Mouse (Mus musculus): ENCODE results near the gene Anapc2. TPM values are rescaled to one million over a fixed set of nuclear protein-coding genes. Genes with fewer than 3 reads are reported as not detected.

Anapc2 gene
- polyA plus RNA-seq, 1 experiment from 2014 or later, result 128 TPM

- peaks cover 14% of the 10 kb centered on the region for H3K27me3 ChIP-seq (ENCODE audit: control insufficient read depth, insufficient read depth, low read length)
- no peak overlapping the region for H3K4me2 ChIP-seq (ENCODE audit: low read depth)
- no peak overlapping the region for H3K4me3 ChIP-seq (ENCODE audit: low read depth, low read length)
- H3K36me3 ChIP-seq (ENCODE audit: control insufficient read depth, insufficient read depth, low read length), result no peaks in the 10 kb centered on the region
- WGBS, result 71% methylated on average over 4 of the region's 4 CpGs
- peaks cover 14% of the 10 kb centered on the region for H3K4me1 ChIP-seq (ENCODE audit: control insufficient read depth, insufficient read depth, low read length)
- H3K9me3 ChIP-seq (ENCODE audit: control insufficient read depth, low read length), result no peaks in the 10 kb centered on the region
- H3K27ac ChIP-seq (ENCODE audit: low read depth, low read length), result no peak overlapping the region
- H3K9ac ChIP-seq (ENCODE audit: low read length), result no peak overlapping the region
- no peak for DNase-seq (ENCODE audit: low spot score)
- no peak for ATAC-seq (ENCODE audit: insufficient read depth, low FRiP score, low TSS enrichment)
These were observed 34.8 kb upstream of the Anapc2 start for GRCm38 (mm10) chr2:25237522-25237921.

GRCm38 (mm10) chr2:25238106-25238505 lies 34.2 kb upstream of the Anapc2 start:
- no peak overlapping the region for H3K9ac ChIP-seq (ENCODE audit: low read length)
- H3K36me3 ChIP-seq (ENCODE audit: control insufficient read depth, insufficient read depth, low read length), result no peaks in the 10 kb centered on the region
- peaks cover 19% of the 10 kb centered on the region for H3K27me3 ChIP-seq (ENCODE audit: control insufficient read depth, insufficient read depth, low read length)
- no peak overlapping the region for H3K4me3 ChIP-seq (ENCODE audit: low read depth, low read length)
- no peaks in the 10 kb centered on the region for H3K9me3 ChIP-seq (ENCODE audit: control insufficient read depth, low read length)
- DNase-seq (ENCODE audit: low spot score) (no peak), ATAC-seq (ENCODE audit: insufficient read depth, low FRiP score, low TSS enrichment) (no peak)
- H3K27ac ChIP-seq (ENCODE audit: low read depth, low read length), result no peak overlapping the region
- H3K4me1 ChIP-seq (ENCODE audit: control insufficient read depth, insufficient read depth, low read length), result peaks cover 18% of the 10 kb centered on the region
- no peak overlapping the region for H3K4me2 ChIP-seq (ENCODE audit: low read depth)

GRCm38 (mm10) chr2:25239766-25240165 lies 32.5 kb upstream of the Anapc2 start:
- DNase-seq (ENCODE audit: low spot score) (no peak), ATAC-seq (ENCODE audit: insufficient read depth, low FRiP score, low TSS enrichment) (no peak)
- 79% methylated on average over 3 of the region's 3 CpGs for WGBS
- peaks cover 18% of the 10 kb centered on the region for H3K4me1 ChIP-seq (ENCODE audit: control insufficient read depth, insufficient read depth, low read length)
- H3K27me3 ChIP-seq (ENCODE audit: control insufficient read depth, insufficient read depth, low read length), result peaks cover 19% of the 10 kb centered on the region
- H3K4me2 ChIP-seq (ENCODE audit: low read depth), result no peak overlapping the region
- H3K9ac ChIP-seq (ENCODE audit: low read length), result no peak overlapping the region
- no peak overlapping the region for H3K27ac ChIP-seq (ENCODE audit: low read depth, low read length)
- H3K4me3 ChIP-seq (ENCODE audit: low read depth, low read length), result no peak overlapping the region
- H3K36me3 ChIP-seq (ENCODE audit: control insufficient read depth, insufficient read depth, low read length), result no peaks in the 10 kb centered on the region
- no peaks in the 10 kb centered on the region for H3K9me3 ChIP-seq (ENCODE audit: control insufficient read depth, low read length)

DNA sequence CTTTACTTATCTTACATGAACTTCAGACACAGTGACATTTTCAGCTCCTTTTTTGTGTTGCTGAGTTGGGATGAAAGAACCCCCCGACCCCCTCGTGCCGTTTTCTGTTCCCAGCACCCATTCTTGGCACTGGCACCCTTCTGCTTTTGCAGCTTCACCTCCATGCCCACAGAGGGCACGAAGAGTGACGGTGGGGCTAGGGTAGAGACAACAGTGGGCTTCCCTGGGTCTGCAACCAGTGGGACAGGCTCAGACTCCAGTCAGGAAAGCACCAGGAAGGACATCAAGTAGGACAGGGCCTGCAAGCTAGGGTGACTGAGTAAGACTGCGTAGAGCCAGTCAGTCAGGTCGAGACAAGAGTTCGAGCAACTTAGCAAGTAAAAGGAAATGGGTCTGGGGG lies 32.0 kb upstream of the Anapc2 start:
- no peaks in the 10 kb centered on the region for H3K36me3 ChIP-seq (ENCODE audit: control insufficient read depth, insufficient read depth, low read length)
- 51% methylated on average over 8 of the region's 8 CpGs for WGBS
- H3K9ac ChIP-seq (ENCODE audit: low read length), result no peak overlapping the region
- peak overlapping the region; percentile 98 for H3K4me2 ChIP-seq (ENCODE audit: low read depth)
- H3K9me3 ChIP-seq (ENCODE audit: control insufficient read depth, low read length), result no peaks in the 10 kb centered on the region
- ATAC-seq (ENCODE audit: insufficient read depth, low FRiP score, low TSS enrichment) (0 out of 2 replicates have a peak, but pooled peaks have one; percentile 1), DNase-seq (ENCODE audit: low spot score) (no peak)
- H3K4me1 ChIP-seq (ENCODE audit: control insufficient read depth, insufficient read depth, low read length), result peaks cover 18% of the 10 kb centered on the region
- H3K27ac ChIP-seq (ENCODE audit: low read depth, low read length), result no peak overlapping the region
- peaks cover 19% of the 10 kb centered on the region for H3K27me3 ChIP-seq (ENCODE audit: control insufficient read depth, insufficient read depth, low read length)
- no peak overlapping the region for H3K4me3 ChIP-seq (ENCODE audit: low read depth, low read length)

GRCm38 (mm10) chr2:25240723-25241437 lies 31.4 kb upstream of the Anapc2 start:
- ATAC-seq (ENCODE audit: insufficient read depth, low FRiP score, low TSS enrichment), result peak; percentile 70
- Histone ChIP-seq H3K27me3 (ENCODE audit: control insufficient read depth, insufficient read depth, low read length) (peaks cover 19% of the 10 kb centered on the region), H3K9ac (ENCODE audit: low read length) (peak overlapping the region; percentile 44), H3K4me2 (ENCODE audit: low read depth) (peak overlapping the region; percentile 98), H3K27ac (ENCODE audit: low read depth, low read length) (0 out of 2 replicates have a peak overlapping the region, but pooled peaks have one; percentile 3), H3K4me1 (ENCODE audit: control insufficient read depth, insufficient read depth, low read length) (peaks cover 18% of the 10 kb centered on the region), H3K4me3 (ENCODE audit: low read depth, low read length) (peak overlapping the region; percentile 37), H3K36me3 (ENCODE audit: control insufficient read depth, insufficient read depth, low read length) (no peaks in the 10 kb centered on the region), H3K9me3 (ENCODE audit: control insufficient read depth, low read length) (no peaks in the 10 kb centered on the region)
- WGBS, result under 1% methylated on average over 29 of the region's 29 CpGs
- DNase-seq (ENCODE audit: low spot score), result peak; percentile 75

GRCm38 (mm10) chr2:25241438-25241775 lies 30.9 kb upstream of the Anapc2 start:
- 24% methylated on average over 6 of the region's 6 CpGs for WGBS
- H3K4me3 ChIP-seq (ENCODE audit: low read depth, low read length), result peak overlapping the region; percentile 54
- peak overlapping the region; percentile 44; the same call in 1 of the 2 replicates for H3K9ac ChIP-seq (ENCODE audit: low read length)
- H3K4me1 ChIP-seq (ENCODE audit: control insufficient read depth, insufficient read depth, low read length), result peaks cover 18% of the 10 kb centered on the region
- H3K36me3 ChIP-seq (ENCODE audit: control insufficient read depth, insufficient read depth, low read length), result no peaks in the 10 kb centered on the region
- H3K4me2 ChIP-seq (ENCODE audit: low read depth), result peak overlapping the region; percentile 98
- H3K9me3 ChIP-seq (ENCODE audit: control insufficient read depth, low read length), result no peaks in the 10 kb centered on the region
- DNase-seq (ENCODE audit: low spot score) (no peak), ATAC-seq (ENCODE audit: insufficient read depth, low FRiP score, low TSS enrichment) (no peak)
- H3K27me3 ChIP-seq (ENCODE audit: control insufficient read depth, insufficient read depth, low read length), result peaks cover 19% of the 10 kb centered on the region
- no peak overlapping the region for H3K27ac ChIP-seq (ENCODE audit: low read depth, low read length)

GRCm38 (mm10) chr2:25242101-25242506 lies 30.2 kb upstream of the Anapc2 start, which contains the start of the genes Rnf208 and Cysrt1:
TSS of gene Rnf208 (plus strand) at chr2:25242255.
TSS of gene Cysrt1 (minus strand) at chr2:25242452.
- 0 out of 2 replicates have a peak within 1 kb of the TSS, but pooled peaks have one; percentile 3 for H3K27ac ChIP-seq (ENCODE audit: low read depth, low read length)
- WGBS, result under 1% methylated on average over 52 of the region's 59 CpGs
- H3K4me1 ChIP-seq (ENCODE audit: control insufficient read depth, insufficient read depth, low read length), result peaks cover 18% of the 10 kb centered on the region
- ATAC-seq (ENCODE audit: insufficient read depth, low FRiP score, low TSS enrichment), result peak; percentile 29; the same call in 1 of the 2 replicates
- peaks cover 19% of the 10 kb centered on the region for H3K27me3 ChIP-seq (ENCODE audit: control insufficient read depth, insufficient read depth, low read length)
- no peaks in the 10 kb centered on the region for H3K36me3 ChIP-seq (ENCODE audit: control insufficient read depth, insufficient read depth, low read length)
- H3K4me2 ChIP-seq (ENCODE audit: low read depth), result peak within 1 kb of the TSS; percentile 98
- H3K4me3 ChIP-seq (ENCODE audit: low read depth, low read length), result peak within 1 kb of the TSS; percentile 54
- H3K9me3 ChIP-seq (ENCODE audit: control insufficient read depth, low read length), result no peaks in the 10 kb centered on the region
- H3K9ac ChIP-seq (ENCODE audit: low read length), result peak within 1 kb of the TSS; percentile 76
- peak; percentile 56 for DNase-seq (ENCODE audit: low spot score)

GRCm38 (mm10) chr2:25243342-25243741 lies 28.9 kb upstream of the Anapc2 start:
- H3K4me3 ChIP-seq (ENCODE audit: low read depth, low read length), result 0 out of 2 replicates have a peak overlapping the region, but pooled peaks have one; percentile 54
- DNase-seq (ENCODE audit: low spot score) (no peak), ATAC-seq (ENCODE audit: insufficient read depth, low FRiP score, low TSS enrichment) (no peak)
- no peak overlapping the region for H3K9ac ChIP-seq (ENCODE audit: low read length)
- H3K36me3 ChIP-seq (ENCODE audit: control insufficient read depth, insufficient read depth, low read length), result no peaks in the 10 kb centered on the region; the same call in 1 of the 2 replicates
- WGBS, result 78% methylated on average over 8 of the region's 8 CpGs
- H3K27ac ChIP-seq (ENCODE audit: low read depth, low read length), result no peak overlapping the region
- H3K4me1 ChIP-seq (ENCODE audit: control insufficient read depth, insufficient read depth, low read length), result peaks cover 18% of the 10 kb centered on the region
- H3K4me2 ChIP-seq (ENCODE audit: low read depth), result peak overlapping the region; percentile 98; the same call in 1 of the 2 replicates
- H3K27me3 ChIP-seq (ENCODE audit: control insufficient read depth, insufficient read depth, low read length), result peaks cover 19% of the 10 kb centered on the region
- H3K9me3 ChIP-seq (ENCODE audit: control insufficient read depth, low read length), result no peaks in the 10 kb centered on the region

DNA sequence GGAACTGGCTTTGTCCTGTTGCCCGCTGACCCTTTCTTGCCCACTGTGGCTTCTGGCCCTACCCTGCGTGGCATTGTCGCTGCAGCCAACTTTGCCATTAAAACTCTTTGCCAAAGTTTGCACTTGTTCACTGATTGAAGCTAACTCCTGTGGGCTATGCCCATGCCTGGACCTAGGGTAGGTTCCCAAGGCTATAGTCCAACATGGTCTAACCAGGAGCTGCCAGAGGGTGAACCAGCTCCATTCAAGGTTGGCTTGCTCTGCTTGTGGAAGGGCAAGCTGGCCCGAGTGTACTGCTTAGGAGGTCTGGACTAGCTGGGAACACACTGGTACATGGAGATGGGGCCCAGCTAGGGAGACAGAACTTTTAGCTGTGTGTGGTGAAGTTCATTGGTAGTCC lies 28.1 kb upstream of the Anapc2 start:
- ATAC-seq (ENCODE audit: insufficient read depth, low FRiP score, low TSS enrichment), result no peak
- no peak for DNase-seq (ENCODE audit: low spot score)
- 84% methylated on average over 4 of the region's 4 CpGs for WGBS
- H3K36me3 ChIP-seq (ENCODE audit: control insufficient read depth, insufficient read depth, low read length), result peaks cover 5% of the 10 kb centered on the region
- no peak overlapping the region for H3K9ac ChIP-seq (ENCODE audit: low read length)
- H3K9me3 ChIP-seq (ENCODE audit: control insufficient read depth, low read length), result no peaks in the 10 kb centered on the region
- no peak overlapping the region for H3K4me3 ChIP-seq (ENCODE audit: low read depth, low read length)
- peaks cover 18% of the 10 kb centered on the region for H3K4me1 ChIP-seq (ENCODE audit: control insufficient read depth, insufficient read depth, low read length)
- H3K27me3 ChIP-seq (ENCODE audit: control insufficient read depth, insufficient read depth, low read length), result peaks cover 19% of the 10 kb centered on the region
- H3K27ac ChIP-seq (ENCODE audit: low read depth, low read length), result no peak overlapping the region
- no peak overlapping the region for H3K4me2 ChIP-seq (ENCODE audit: low read depth)
